Mouse (Mus musculus): ENCODE measurements around the gene Atpaf1.

- TF ChIP-seq POLR2A (IDR thresholded peaks at IDR 0.05; ENCODE audit: low read depth, low read length) (no peak), CTCF (IDR thresholded peaks at IDR 0.05; ENCODE audit: extremely low read depth, insufficient read length, insufficient replicate concordance, low read depth, low read length) (no peak)
Observed at GRCm38 (mm10) chr4:115839956-115840355, 55.3 kb downstream of the Atpaf1 start.

All from small intestine, adult 2 months (tissue).